In the genomic region with DNA sequence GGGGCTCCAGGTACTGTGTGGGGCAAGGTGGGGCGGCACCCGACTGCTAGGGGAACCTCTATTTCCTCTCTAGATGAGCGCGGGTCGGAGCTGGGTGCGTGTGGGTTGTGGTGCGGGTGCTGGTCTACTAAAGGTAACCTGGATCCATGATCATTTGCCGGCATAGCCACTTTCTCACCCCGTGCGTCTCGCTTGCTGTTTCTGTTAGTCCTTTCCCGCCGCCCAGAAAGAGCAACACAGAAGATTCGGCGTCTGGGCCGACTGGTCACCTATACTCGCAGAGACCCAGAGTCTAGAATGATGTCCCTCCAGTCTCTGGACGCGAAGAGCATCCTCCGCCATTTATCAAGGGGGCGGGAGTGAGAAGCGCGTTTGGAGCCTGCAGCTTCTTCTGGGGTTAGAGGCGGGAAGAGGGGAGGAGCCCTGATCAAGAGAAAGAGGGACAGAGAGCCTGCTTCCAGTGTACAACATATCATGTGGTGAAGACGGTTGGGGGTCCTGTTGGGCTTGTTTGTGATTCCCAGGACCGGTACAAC, we compare ENCODE assay signal across 8 mouse cellular contexts. TPM values are rescaled to one million over a fixed set of nuclear protein-coding genes. Genes with fewer than 3 reads are reported as not detected.
DNase-seq lines count a peak whose midpoint lies in the region; ATAC-seq and TF ChIP-seq lines count a peak whose summit lies in the region.

A gene (minus strand): TSS at position 279 of the 536 bp plus-strand sequence.

- no peaks in the 10 kb centered on the region for H3K27me3 ChIP-seq in kidney, adult 2 months (replicated peaks; ENCODE audit: control insufficient read depth, insufficient read depth, low read length)
- peaks cover 41% of the 10 kb centered on the region for H3K27me3 ChIP-seq in midbrain, embryonic 14.5 days (ENCODE audit: control insufficient read depth, insufficient read depth, low read length)

- ATAC-seq in midbrain, embryonic 14.5 days (ENCODE audit: low FRiP score, low TSS enrichment) = 0 out of 2 replicates have a peak, but pooled peaks have one; percentile 9

- WGBS in kidney, adult 2 months = under 1% methylated on average over 26 of the region's 26 CpGs
- WGBS in midbrain, embryonic 14.5 days = under 1% methylated on average over 26 of the region's 26 CpGs

- peak within 1 kb of the TSS; percentile 61 for H3K9ac ChIP-seq in midbrain, embryonic 14.5 days (replicated peaks; ENCODE audit: low read length)

- intact Hi-C loops in heart, postnatal 10 days (cut with DNase I) = no loop called here
- intact Hi-C loops in gastrocnemius, postnatal 36 days (cut with DNase I) = no loop called here

- peak within 1 kb of the TSS; percentile 98 for H3K4me2 ChIP-seq in midbrain, embryonic 14.5 days (ENCODE audit: low read length)

- no peak for DNase-seq in kidney, adult 2 months
- DNase-seq in kidney, adult 18-20 months = no peak
- peak; percentile 13 to 30 for DNase-seq in heart, postnatal 10 days
- peak; percentile 63 for DNase-seq in midbrain, embryonic 14.5 days
- DNase-seq in adrenal gland, adult (ENCODE audit: inconsistent age in 2 of 2, low spot score in 1 of 2) = no peak
- DNase-seq in c-Kit-positive CD71-positive TER-119-positive erythroid progenitor cells, embryonic 14.5 days (ENCODE audit: low spot score) = no peak
- DNase-seq in gastrocnemius, postnatal 36 days = no peak

- no peaks in the 10 kb centered on the region for H3K4me1 ChIP-seq in kidney, adult 2 months (ENCODE audit: control insufficient read depth, insufficient read depth, low read length)
- H3K4me1 ChIP-seq in brown adipose tissue, adult 24 weeks (ENCODE audit: control insufficient read depth, insufficient read depth, insufficient read length, low read length) = no peaks in the 10 kb centered on the region
- no peaks in the 10 kb centered on the region for H3K4me1 ChIP-seq in midbrain, embryonic 14.5 days (ENCODE audit: control insufficient read depth, insufficient read depth, low read length)

- TF ChIP-seq CTCF in kidney, adult 2 months (conservative IDR thresholded peaks at IDR 0.05; ENCODE audit: insufficient read depth, insufficient read length, low read depth, low read length) = no peak

- H3K27ac ChIP-seq in kidney, adult 2 months (ENCODE audit: insufficient read depth, low read depth, low read length) = no peak within 1 kb of the TSS
- no peak within 1 kb of the TSS for H3K27ac ChIP-seq in brown adipose tissue, adult 24 weeks (replicated peaks; ENCODE audit: low read depth, low read length)
- no peak within 1 kb of the TSS for H3K27ac ChIP-seq in midbrain, embryonic 14.5 days (replicated peaks; ENCODE audit: low read depth, low read length)

- no peaks in the 10 kb centered on the region for H3K36me3 ChIP-seq in kidney, adult 2 months (ENCODE audit: control insufficient read depth, insufficient read depth, low read length)
- H3K36me3 ChIP-seq in midbrain, embryonic 14.5 days (ENCODE audit: control insufficient read depth, insufficient read depth, low read length) = no peaks in the 10 kb centered on the region

- TF ChIP-seq POLR2A in kidney, adult 2 months (IDR thresholded peaks at IDR 0.05; ENCODE audit: low read depth, low read length) = no peak

- peak within 1 kb of the TSS; percentile 43 for H3K4me3 ChIP-seq in kidney, adult 2 months (ENCODE audit: insufficient read depth, low read depth, low read length)
- peak within 1 kb of the TSS; percentile 59 for H3K4me3 ChIP-seq in brown adipose tissue, adult 24 weeks (ENCODE audit: insufficient read depth, low read depth, low read length)
- peak within 1 kb of the TSS; percentile 63 for H3K4me3 ChIP-seq in midbrain, embryonic 14.5 days (replicated peaks; ENCODE audit: low read depth, low read length)

- H3K9me3 ChIP-seq in midbrain, embryonic 14.5 days (ENCODE audit: control insufficient read depth, low read length) = no peaks in the 10 kb centered on the region

RNA-seq across cellular contexts. Expression of the gene that starts here (rescaled TPM):
- 0.57 and 0.95 TPM in 2 replicates for polyA plus RNA-seq in kidney, adult 2 months (2012; rRNA removed)
- polyA plus RNA-seq in brown adipose tissue, adult 24 weeks (2012; ENCODE audit: insufficient read depth, insufficient read length, missing spikeins) = 0.59 and 1.8 TPM in 2 replicates
- 1 to 10 TPM; 8.3 to 8.6 TPM for total RNA-seq in heart, postnatal 10 days (2021)
- polyA plus RNA-seq in midbrain, embryonic 14.5 days (2014; fragmentation: Nextera tagmentation; extraction: Ambion mirVana) = 4.5 and 4.6 TPM in 2 replicates
- 1 to 10 TPM; 5.2 to 8.0 TPM for total RNA-seq in gastrocnemius, postnatal 36 days (2021)

Comparison
In these comparisons a context has a peak if more than half of its experiments do, and no peak if none do; other contexts are left out.
1. DNase-seq: peak in heart, postnatal 10 days (2 of 2) and midbrain, embryonic 14.5 days (single experiment); none in kidney, adult 2 months (single experiment), kidney, adult 18-20 months (single experiment), adrenal gland, adult (0 of 2), c-Kit-positive CD71-positive TER-119-positive erythroid progenitor cells, embryonic 14.5 days (single experiment) and gastrocnemius, postnatal 36 days (0 of 2).
2. Peak in every context shown above with its lines, with median percentiles within 50 percentile points of each other: H3K4me3 ChIP-seq.